Mouse (Mus musculus) heart, postnatal 10 days (tissue): ENCODE measurements around the gene Kcnh2. TPM values are rescaled to one million over a fixed set of nuclear protein-coding genes. Genes with fewer than 3 reads are reported as not detected.

ENCODE experiments used
- DNase-seq, 2 experiments: peaks; one replicate each; pipeline ENCODE4 v3.0.0; 2021
- intact Hi-C: fragments of 180-260 bp; cut with DNase I; formaldehyde crosslinking; loops from one replicate; pipeline ENCODE4 v1.15.1; 2025
- total RNA-seq, 2 experiments: library from RNA; stranded (reverse); gene quantifications; 2 replicates each; pipeline ENCODE4 v1.2.3; 2021

Kcnh2 gene
- total RNA-seq, 2 experiments from 2014 or later, result 90.5 to 93.9 TPM

DNA sequence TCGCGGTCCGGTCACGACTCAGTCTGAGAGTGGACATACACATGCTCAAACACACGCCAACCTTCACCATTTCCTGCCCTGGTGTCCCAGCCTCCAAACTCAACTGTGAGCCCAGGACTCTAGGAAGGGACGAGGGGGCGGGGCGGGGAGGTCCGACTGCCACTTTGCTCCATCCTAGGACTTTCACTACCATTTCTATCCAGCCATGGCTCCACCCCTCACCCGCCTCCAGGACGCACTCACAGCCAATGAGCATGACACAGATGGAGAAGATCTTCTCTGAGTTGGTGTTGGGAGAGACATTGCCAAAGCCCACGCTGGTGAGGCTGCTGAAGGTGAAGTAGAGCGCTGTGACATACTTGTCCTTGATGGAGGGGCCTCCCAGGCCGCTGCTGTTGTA, 26.2 kb downstream of the Kcnh2 start:
- DNase-seq, result no peak
- intact Hi-C loops, result no loop called here

DNA sequence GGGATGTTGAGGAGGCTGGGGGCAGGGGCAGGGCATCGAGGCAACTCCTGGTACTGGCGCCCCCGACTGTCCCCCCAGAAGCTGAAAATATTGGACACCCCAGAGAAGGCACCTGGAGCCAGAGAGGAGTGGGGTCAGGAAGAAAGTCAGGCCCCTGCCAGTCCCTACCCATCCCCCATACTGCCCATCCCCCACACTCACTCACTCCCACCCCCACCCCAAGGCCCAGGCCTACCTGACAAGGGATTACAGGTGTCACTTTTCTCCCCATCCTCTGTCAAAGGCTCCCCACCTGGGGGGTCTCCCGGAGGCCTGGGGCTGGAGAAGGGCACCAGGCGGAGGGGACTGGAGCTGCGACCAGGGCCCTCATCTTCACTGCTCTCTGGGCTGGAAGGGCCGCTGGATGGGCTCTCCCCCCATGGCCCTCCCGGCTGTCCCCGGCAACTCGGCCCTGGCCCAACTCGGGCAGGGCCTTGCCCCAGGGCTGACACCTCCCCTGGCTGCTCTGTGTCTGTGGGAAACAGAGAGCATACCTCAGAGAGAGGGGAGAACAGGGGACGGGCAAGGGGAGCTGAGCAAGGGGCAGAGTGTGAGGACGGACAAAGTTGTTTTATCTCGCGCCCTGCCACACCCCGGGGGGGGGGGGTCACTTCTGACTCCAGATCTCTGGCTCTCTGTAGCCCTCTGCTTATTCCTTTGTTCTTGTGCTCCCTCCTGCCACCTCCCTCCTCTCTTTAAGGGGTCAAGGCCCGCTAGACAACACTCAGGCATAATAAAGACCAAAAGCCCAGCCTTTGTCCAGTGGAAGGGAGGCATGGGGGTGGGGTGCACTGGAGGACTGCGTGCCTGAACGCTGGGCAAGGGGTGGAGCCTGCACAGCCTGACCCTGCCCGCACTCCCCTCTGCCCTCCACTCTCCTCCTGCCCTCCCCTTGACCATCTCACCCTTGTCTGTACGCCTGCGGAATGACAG, 29.4 kb downstream of the Kcnh2 start:
- DNase-seq, result no peak
- intact Hi-C loops, result loop anchor here (5.0 kb wide), 1 partner anchor 55 kb away; no protein-coding TSS in a partner anchor

DNA sequence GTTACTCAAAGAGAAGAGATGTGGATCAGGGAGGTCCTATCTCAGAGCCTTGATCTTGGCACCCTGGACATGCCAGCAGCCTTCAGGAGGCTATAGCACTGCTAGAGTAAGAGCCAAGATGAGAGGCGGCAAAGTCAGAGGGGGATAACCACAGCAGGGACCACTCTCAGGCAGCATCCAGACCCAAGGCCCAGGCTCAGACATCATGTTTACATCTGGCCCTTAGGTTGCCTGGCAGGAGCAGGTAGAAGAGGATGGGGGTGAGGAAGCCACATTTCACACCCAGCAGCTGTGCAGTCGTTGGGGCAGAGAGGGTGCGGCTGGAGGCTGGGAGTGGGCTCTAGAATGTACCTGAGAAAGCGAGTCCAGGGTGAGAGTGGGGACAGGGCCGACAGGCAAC, 30.5 kb downstream of the Kcnh2 start:
- no peak for DNase-seq
- intact Hi-C loops, result loop anchor here (5.0 kb wide), 1 partner anchor 54 kb away; no protein-coding TSS in a partner anchor

DNA sequence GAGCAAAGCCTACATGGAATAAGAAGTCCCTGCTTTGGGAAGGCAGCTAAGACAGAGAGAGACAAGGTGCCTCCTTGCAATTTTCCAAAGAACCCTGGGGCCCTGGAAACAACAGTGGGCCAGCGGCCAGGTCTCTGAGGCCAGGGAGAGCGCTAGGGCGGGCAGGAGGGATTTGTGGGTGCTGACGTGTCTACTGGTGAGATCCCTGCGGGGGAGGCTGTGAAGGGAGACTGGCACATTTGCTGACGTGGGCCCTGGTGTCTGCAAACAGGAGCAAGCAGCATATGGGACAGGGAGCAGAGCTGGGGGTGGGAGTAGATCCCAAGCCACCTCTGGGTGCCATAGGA, 31.0 kb downstream of the Kcnh2 start:
- intact Hi-C loops, result loop anchor here (5.0 kb wide), 1 partner anchor 53 kb away; no protein-coding TSS in a partner anchor
- peak in 1 of 2 experiments; percentile 63 for DNase-seq

DNA sequence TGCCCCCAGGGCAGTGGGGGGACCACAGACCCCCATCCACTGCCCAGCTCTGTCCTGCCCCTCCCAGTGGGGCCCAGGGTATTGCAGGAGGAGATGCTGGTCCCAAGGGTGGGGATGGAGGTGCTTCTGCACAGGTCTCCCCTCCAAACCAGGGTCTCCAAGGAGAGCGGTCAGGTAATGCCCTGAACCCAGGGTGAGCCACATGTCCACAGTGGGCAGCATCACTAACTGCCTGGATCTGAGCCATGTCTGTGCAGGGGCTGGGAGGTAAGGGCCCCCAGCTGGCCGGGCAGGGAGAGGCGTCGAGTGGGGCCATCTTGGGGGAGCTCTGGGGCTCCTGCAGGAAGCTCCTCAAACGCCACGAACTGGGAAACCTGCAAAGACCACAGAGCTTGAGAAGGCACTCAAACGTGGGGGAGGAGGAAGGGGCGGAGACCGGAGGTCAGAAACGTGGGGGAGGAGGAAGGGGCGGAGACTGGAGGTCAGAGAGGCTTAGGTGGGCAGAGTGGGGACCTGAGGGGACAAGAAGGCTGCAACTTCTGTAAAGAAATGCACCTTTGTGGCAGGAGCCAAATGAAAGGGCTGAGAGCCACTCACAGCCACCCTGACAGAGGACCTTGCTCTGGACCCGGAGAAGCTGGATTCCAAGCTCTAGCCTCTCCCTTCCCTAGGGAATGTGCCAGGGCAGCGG, 31.5 kb downstream of the Kcnh2 start:
- no peak for DNase-seq
- intact Hi-C loops, result loop anchor here (5.0 kb wide), 1 partner anchor 53 kb away; no protein-coding TSS in a partner anchor

DNA sequence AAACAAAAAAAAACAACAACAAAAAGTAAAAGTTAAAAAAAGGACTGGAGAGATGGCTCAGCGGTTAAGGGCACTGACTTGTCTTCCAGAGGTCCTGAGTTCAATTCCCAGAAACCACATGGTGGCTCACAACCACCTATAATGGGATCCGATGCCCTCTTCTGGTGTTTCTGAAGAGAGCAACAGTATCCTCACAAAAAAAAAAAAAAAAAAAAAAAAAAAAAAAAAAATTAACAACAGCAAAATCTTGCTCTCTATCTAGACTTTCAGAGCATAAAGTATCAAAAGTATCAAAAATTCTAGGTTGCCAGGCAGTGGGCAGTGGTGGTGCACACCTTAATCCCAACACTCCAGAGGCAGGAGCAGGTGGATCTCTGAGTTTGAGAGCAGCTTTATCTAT, 42.2 kb downstream of the Kcnh2 start:
- no peak for DNase-seq
- intact Hi-C loops, result no loop called here

DNA sequence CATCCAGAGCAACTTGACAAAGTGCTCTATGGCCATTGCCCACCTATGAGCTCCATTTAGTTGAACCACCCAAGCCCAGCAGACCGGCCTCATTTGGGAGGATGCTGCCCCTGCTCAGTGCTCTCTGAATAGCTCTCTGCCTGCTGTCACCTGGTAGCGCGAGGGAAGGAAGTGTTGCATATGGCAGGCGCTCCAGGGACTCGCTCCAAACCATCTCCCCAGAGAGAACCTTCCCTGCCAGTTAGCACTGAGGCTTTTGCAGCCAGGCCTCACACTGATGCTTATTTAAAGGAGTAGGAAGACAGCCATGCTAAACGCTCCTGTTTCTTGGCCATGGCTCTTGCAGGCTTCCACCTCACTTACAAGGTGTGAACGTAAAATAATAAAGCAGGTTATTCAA, 42.8 kb downstream of the Kcnh2 start:
- intact Hi-C loops, result no loop called here
- DNase-seq, result no peak

DNA sequence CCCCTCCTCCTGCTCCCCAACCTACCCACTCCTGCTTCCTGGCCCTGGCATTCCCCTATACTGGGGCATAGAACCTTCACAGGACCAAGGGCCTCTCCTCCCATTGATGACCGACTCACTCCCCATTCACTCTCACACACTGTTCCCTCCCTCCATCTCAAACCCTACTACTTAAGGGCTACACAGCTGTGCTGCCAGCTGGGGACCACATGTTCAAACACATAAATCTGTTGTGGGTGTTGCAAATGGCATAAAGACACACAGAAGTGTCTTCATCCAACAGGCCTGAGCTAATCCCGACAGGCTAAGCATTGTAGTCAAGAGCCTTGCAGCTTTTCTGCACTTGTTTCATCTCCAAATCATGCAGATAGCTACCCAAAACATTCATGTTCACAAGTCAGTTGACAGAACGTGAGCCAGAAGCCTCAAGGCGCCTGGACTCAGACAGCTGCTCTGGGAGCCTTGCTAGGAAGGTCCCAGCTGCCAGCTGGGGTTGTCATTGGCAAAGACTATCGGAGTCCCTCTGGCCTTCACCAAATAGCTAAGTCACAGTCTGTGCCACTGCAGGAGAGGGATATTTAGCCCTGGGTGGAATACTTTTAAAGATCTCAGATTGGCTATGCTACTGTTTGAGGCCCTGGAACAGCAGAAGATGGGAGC, 44.2 kb downstream of the Kcnh2 start:
- intact Hi-C loops, result no loop called here
- DNase-seq, result peak in 1 of 2 experiments; percentile 27

DNA sequence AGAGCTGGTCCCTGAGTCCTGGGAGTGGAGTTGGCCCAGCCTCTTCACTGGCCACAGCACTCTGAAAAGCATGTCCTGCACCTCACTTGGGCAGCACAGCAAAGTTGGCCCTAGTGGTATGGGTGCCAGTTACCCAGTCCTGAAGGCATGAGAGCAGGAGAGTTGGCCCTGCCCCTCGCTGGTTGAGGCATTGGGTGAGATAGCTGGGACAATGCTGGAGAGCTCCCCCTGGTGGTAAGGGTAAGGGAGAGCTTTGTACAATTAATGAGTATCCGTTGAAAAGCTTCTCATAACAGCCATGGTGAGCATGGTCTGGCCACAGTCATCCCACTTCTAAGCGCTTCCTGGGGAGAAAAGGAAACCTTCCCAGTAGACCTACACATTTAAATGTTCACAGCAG, 48.2 kb downstream of the Kcnh2 start:
- intact Hi-C loops, result loop anchor here (2.0 kb wide), 1 partner anchor 36 kb away; no protein-coding TSS in a partner anchor
- peak in 1 of 2 experiments; percentile 44 for DNase-seq

DNA sequence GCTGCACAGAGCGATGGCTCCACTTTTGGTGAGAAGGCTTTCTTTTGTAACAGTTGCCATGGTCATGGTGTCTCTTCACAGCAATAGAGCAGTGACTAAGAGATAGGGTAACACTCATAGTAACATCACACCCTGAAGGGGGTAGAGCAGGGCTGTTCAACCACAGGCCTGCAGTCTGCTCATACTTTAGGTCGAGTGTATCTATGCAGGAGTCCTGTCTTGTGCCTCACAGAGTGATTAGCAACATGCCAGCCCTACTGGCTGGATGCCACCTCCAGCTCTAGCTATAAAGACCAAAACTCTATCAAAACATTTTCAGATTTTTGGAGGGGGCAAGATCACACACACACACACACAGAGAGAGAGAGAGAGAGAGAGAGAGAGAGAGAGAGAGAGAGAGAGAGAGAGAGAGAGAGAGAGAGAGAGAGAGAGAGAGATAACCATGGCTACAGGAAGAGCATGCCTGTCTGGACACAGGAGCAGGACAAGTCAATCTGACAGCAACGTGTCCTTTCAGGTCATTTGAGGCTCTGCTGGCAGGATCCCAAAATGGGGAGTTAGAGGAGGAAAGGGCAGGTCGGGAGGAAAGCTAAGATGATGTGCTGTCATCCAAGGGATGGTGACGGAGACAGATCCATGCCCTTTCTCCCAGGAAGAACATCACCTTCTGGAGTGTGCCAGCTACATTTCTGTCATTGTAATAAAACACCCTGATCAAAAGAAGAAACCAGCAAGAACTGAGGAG, 51.4 kb downstream of the Kcnh2 start:
- intact Hi-C loops, result no loop called here
- DNase-seq, result peak; percentile 74 to 76

DNA sequence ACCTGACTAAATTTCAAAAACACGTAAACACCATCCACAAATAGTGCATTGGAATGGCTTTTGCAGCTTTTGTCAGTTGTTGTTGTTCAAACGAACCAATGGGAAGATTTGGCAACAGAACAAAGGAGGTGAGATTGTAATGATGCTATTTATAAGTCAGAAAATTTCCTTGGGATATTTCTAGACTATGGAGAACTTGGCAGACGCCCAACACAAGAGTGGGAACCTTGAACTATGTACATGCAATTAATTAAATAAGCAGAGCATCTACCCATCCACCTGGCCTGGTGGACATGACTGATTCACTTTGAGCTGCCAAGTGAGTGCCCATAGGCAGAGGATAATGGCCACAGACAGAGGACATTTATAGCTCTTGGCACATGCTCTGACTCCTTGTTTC, 59.5 kb downstream of the Kcnh2 start:
- peak; percentile 59 to 61 for DNase-seq
- intact Hi-C loops, result no loop called here

DNA sequence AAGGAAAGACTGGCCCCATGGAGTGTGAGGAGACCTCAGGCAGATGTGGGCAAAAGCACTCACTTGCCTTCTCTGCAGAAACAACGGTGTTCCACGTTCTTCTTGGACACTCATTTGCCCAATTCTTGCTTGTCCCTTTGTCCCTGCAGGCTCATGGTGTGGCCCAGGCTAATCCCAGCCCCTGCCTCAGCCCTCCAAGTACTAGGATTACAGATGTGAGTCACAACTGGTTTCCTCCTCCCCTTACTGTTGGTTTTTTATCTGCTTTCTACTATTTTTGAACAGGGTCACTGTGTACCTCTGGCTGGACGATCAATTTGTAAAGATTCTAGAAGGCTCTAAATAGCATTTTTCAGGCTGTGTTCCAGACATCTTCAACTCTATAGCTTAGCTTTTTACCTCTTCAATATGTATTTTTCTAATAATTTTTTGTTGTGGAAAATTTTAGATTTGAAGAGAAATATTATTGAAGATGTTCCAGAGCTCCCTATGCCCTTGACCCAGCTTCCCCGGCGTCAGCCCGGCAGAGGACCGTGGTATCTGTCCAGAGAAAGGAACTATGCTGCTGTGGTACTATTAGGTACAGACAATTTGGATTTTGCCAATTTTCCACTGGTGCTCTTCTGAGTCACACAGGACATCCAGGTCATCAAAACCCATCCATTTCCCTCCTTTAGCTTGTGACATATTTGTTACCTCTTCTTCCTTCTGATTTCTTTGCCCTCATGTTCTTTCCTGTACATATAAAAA, 65.0 kb downstream of the Kcnh2 start:
- DNase-seq, result no peak
- intact Hi-C loops, result no loop called here

DNA sequence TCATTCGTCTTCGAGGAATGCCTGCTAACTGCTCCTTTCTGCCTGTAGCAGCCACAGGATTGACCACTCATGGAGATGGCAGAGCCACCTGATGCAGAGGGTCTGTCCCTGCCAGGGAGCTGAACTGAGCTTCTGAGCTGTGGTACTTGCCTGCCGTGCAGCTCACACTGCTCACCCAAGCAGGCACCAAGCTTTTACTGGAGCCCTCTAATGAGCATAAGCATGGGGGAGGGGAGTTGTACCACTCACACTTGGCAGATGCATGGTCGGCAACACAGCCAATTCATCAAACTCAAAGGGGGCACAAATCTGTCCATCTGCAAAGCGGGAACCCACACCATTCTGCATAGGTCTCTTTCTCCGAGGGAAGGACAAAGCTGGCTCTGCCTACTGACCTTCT, 67.3 kb downstream of the Kcnh2 start:
- intact Hi-C loops, result no loop called here
- DNase-seq, result no peak

DNA sequence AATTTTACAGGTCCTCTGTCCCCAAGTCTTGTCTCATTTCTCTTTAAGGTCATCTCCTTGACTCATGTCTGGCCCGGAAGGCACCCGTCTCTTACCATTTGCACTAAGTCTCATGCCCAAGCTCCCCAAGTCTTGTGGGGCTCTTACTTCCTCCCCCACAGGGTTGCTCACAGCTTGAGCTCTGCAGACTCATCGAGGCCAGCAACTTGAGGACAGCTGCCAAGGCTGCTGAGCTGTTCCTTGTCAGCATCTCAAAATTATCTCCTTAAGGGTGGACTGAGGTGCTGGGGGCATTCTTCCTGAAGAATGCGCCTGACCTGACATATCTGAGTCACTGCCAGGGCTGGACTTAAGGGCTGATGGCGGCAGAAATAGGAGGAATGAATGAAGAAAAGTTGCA, 68.2 kb downstream of the Kcnh2 start:
- intact Hi-C loops, result no loop called here
- no peak for DNase-seq

DNA sequence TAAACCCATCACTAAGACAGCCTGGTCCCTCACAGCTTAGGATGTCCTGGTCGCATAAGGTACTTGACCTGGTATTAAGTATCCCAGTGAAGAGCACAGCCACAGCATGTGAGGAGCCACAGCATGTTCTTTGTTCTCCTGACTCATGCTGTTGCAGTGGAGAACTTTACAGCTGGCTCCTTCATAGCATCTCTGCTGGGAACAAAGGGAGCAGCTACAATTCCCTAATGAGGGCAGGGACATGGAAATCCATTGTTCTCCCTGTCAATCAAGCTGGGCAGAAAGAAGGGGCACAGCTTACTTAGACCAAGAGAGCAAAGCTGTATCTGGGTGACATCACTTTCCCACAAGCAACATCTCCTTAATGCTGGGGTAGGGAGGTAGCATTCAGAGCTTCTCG, 70.9 kb downstream of the Kcnh2 start:
- DNase-seq, result no peak
- intact Hi-C loops, result no loop called here

DNA sequence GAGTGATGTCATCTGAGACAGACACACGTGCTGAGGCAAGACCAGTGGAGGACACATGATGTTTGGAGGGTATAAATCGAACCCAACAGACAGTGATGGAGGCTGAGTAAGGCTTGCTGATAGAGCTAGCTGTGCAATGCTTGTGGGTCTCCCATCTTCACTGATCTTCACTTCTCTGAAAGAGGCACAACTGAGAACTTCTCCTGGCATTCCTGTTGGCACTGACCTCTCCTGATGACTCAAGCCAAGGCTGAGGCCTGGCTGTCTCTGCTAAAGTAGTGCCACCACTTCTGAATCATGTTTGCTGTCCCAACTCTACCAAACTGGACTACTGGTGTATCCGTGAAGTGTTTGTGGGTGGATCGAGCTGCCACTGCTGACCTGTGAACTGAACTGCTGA, 71.9 kb downstream of the Kcnh2 start:
- no peak for DNase-seq
- intact Hi-C loops, result no loop called here

DNA sequence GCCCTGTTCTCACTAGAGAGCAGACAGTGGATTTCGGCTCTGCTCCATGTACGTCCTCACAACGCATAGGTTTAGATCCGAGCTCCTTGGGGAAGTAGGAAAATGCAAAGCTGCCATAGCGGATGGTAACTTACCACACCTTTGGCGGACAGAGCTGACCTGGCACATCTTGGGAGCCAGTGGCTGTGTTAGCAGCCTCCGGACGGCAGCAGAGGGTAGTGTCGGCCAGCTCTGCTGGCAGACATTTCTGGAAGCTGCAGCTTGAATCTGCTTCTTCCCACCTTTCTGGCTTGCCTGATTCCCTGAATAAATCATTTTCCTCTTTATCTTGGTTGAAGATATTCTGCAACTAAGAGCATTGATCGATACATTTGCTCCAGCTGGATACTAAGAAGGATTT, 73.2 kb downstream of the Kcnh2 start:
- intact Hi-C loops, result no loop called here
- peak in 1 of 2 experiments; percentile 24 for DNase-seq

DNA sequence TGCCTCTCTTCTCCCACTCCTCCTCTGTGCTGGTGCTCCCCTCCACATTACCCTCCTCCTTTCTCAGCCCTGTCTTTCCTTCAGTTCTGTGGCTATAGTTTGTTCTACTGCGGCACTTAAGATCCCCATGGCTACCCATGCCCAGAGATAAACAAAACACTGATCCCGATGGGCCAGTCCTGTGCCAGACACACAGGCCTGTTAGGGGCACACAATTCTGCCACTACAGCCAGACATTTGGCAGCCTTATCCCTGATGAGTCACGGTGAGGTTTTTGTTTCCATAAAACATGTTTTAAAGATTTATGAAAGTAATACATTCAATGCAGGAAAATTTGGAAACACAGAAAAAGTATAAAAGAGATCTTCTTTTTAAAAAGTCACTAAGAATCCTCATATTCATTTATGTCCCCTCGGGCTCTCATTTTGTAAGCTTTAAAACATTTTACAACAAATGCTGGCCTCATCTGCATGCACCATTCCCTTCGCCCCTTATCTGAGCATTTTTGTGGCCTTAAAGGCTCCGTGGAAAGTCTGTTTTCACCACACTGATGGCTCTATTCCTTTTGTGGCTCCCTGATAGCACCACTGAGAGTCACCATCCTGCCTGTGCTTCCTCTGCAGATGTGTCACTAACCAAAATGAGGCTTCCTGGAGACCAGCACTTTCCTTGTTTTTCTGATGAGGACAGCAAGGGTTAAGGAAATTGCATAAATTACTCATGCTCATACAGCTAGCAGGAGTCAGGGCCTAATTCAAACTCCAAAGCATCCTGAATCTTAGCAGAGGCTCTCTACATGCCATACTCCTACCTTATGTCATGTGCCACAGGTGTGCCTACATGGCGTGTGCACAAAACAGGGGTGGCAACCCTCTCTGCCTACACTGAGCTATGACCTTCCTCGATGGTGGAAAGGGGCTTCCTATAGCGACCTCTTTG, 77.5 kb downstream of the Kcnh2 start:
- DNase-seq, result peak; percentile 63 to 70
- intact Hi-C loops, result no loop called here

DNA sequence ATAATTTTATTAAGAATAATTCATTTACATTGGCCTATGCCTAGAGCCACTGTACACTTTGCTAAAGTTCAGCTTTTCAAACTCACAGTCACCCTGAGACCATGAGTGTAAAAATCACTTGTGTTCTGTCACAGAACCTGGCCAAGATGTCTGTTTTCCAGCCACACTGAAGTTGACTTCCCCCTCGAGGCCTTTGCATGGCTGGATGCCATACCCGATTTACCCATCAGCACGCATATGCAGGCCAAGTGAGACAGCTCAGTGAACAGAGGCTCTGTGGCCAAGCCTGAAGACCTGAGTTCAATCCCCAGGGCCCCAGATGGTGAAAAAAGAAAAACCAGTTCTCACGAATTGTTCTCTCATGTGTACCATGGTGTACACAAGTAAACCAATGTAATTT, 80.5 kb downstream of the Kcnh2 start:
- no peak for DNase-seq
- intact Hi-C loops, result no loop called here
